Mouse (Mus musculus) cerebellum, adult 2 months (tissue): Measurements from ENCODE around the gene Ttl.

Experiments used
- CTCF ChIP-seq: fragments of 200-500 bp; IDR thresholded peaks from 2 replicates; pipeline ENCODE4 v1.5.1; 2011; ENCODE audit warnings: low read depth, mild to moderate bottlenecking, control low read depth, low read length, moderate library complexity, borderline replicate concordance; ENCODE audit not compliant: insufficient read depth
- POLR2A ChIP-seq: fragments of 200-500 bp; IDR thresholded peaks from 2 replicates; pipeline ENCODE4 v1.6.1; 2011; ENCODE audit warnings: low read length, control low read depth, borderline replicate concordance; ENCODE audit not compliant: insufficient read depth

GRCm38 (mm10) chr2:129084959-129085358 is 19.2 kb downstream of the Ttl start:
- peak; percentile 61 for TF ChIP-seq CTCF
- TF ChIP-seq POLR2A: no peak
